Mouse (Mus musculus) liver, embryonic 16.5 days (tissue): ENCODE results near the gene Mms22l. TPM values are rescaled to one million over a fixed set of nuclear protein-coding genes. Genes with fewer than 3 reads are reported as not detected.

Experiments used
- ATAC-seq: fragments of 200-750 bp; cut with Nextera tagmentation; 2 replicates; pipeline ENCODE4 v1.8.0; 2017; ENCODE audit warnings: low read depth, mild to moderate bottlenecking, moderate number of reproducible peaks, moderate library complexity
- H3K27ac ChIP-seq: fragments of 300-500 bp; sonication (generic); 2 replicates; pipeline ENCODE4 v1.5.1; 2014; ENCODE audit warnings: mild to moderate bottlenecking, low read length
- H3K27me3 ChIP-seq: fragments of 300-500 bp; sonication (generic); 2 replicates; pipeline ENCODE4 v1.6.1; 2014; ENCODE audit warnings: low read depth, low read length, mixed read lengths; ENCODE audit not compliant: control insufficient read depth, insufficient read depth
- H3K36me3 ChIP-seq: fragments of 300-500 bp; sonication (generic); 2 replicates; pipeline ENCODE4 v1.6.1; 2014; ENCODE audit warnings: mild to moderate bottlenecking; ENCODE audit not compliant: control insufficient read depth, insufficient read depth
- H3K4me1 ChIP-seq: fragments of 300-500 bp; sonication (generic); 2 replicates; pipeline ENCODE4 v1.6.1; 2014; ENCODE audit warnings: low read depth, low read length, mixed read lengths; ENCODE audit not compliant: control insufficient read depth
- H3K4me2 ChIP-seq: fragments of 300-500 bp; sonication (generic); 2 replicates; pipeline ENCODE4 v1.6.1; 2014; ENCODE audit warnings: low read depth, low read length, mixed read lengths
- H3K4me3 ChIP-seq: fragments of 300-500 bp; sonication (generic); 2 replicates; pipeline ENCODE4 v1.5.1; 2014; ENCODE audit warnings: low read depth, mild to moderate bottlenecking, low read length
- H3K9ac ChIP-seq: fragments of 300-500 bp; sonication (generic); 2 replicates; pipeline ENCODE4 v1.6.1; 2014; ENCODE audit warnings: low read depth, low read length
- H3K9me3 ChIP-seq: fragments of 300-500 bp; sonication (generic); replicated peaks from 2 replicates; pipeline ENCODE4 v1.6.1; 2016; ENCODE audit warnings: low read length; ENCODE audit not compliant: control insufficient read depth
- WGBS: fragments of 180-500 bp; shearing (Covaris S2); extraction: QIAGEN DNeasy Blood & Tissue Kit; methylation state at CpG from one replicate; pipeline ENCODE4 v1.1.7; 2014; ENCODE audit not compliant: insufficient replicate concordance; 5-methylcytosine and 5-hydroxymethylcytosine counted together
- polyA plus RNA-seq: library from polyadenylated mRNA; unstranded; fragments of >200 nt; fragmentation: Nextera tagmentation; extraction: Ambion mirVana; gene quantifications from 2 replicates; pipeline ENCODE4 v1.2.1, GENCODE M21; 2015

The Mms22l gene
- polyA plus RNA-seq, 1 experiment from 2014 or later = 16.4 TPM

- ATAC-seq = no peak
- Histone ChIP-seq H3K4me3 (no peak overlapping the region), H3K4me1 (no peaks in the 10 kb centered on the region), H3K9ac (no peak overlapping the region), H3K27ac (no peak overlapping the region), H3K9me3 (no peaks in the 10 kb centered on the region), H3K36me3 (peaks cover 29% of the 10 kb centered on the region), H3K27me3 (no peaks in the 10 kb centered on the region), H3K4me2 (no peak overlapping the region)
- WGBS = 81% methylated on average over 1 of the region's 1 CpGs
These were observed 102.4 kb downstream of the Mms22l start for GRCm38 (mm10) chr4:24598637-24599036.

GRCm38 (mm10) chr4:24601711-24602110 lies 105.5 kb downstream of the Mms22l start:
- H3K36me3 ChIP-seq = peaks cover 29% of the 10 kb centered on the region
- H3K4me3 ChIP-seq = no peak overlapping the region
- WGBS = 83% methylated on average over 6 of the region's 6 CpGs
- no peaks in the 10 kb centered on the region for H3K27me3 ChIP-seq
- H3K9ac ChIP-seq = no peak overlapping the region
- H3K27ac ChIP-seq = no peak overlapping the region
- H3K4me2 ChIP-seq = no peak overlapping the region
- ATAC-seq = no peak
- H3K4me1 ChIP-seq = no peaks in the 10 kb centered on the region
- H3K9me3 ChIP-seq = no peaks in the 10 kb centered on the region

- Histone ChIP-seq H3K36me3 (no peaks in the 10 kb centered on the region), H3K4me3 (no peak overlapping the region), H3K4me1 (no peaks in the 10 kb centered on the region; the same call in 1 of the 2 replicates), H3K9ac (no peak overlapping the region), H3K9me3 (no peaks in the 10 kb centered on the region), H3K27ac (no peak overlapping the region), H3K27me3 (no peaks in the 10 kb centered on the region), H3K4me2 (no peak overlapping the region)
- WGBS = 44% methylated on average over 3 of the region's 3 CpGs
- ATAC-seq = peak; percentile 82
These were observed 112.8 kb downstream of the Mms22l start for GRCm38 (mm10) chr4:24609085-24609484.

GRCm38 (mm10) chr4:24609564-24609963 lies 113.3 kb downstream of the Mms22l start:
- WGBS = 87% methylated on average over 2 of the region's 2 CpGs
- no peaks in the 10 kb centered on the region for H3K9me3 ChIP-seq

GRCm38 (mm10) chr4:24620005-24620404 lies 123.8 kb downstream of the Mms22l start:
- no peak overlapping the region for H3K27ac ChIP-seq
- H3K4me2 ChIP-seq = no peak overlapping the region
- no peak for ATAC-seq
- no peaks in the 10 kb centered on the region for H3K4me1 ChIP-seq
- H3K4me3 ChIP-seq = no peak overlapping the region
- H3K36me3 ChIP-seq = no peaks in the 10 kb centered on the region
- H3K27me3 ChIP-seq = no peaks in the 10 kb centered on the region
- no peak overlapping the region for H3K9ac ChIP-seq
- 54% methylated on average over 6 of the region's 6 CpGs for WGBS
- H3K9me3 ChIP-seq = no peaks in the 10 kb centered on the region

More at GRCm38 (mm10) chr4:24609564-24609963, 113.3 kb downstream of the Mms22l start:
- no peak overlapping the region for H3K27ac ChIP-seq
- H3K27me3 ChIP-seq = no peaks in the 10 kb centered on the region
- H3K36me3 ChIP-seq = no peaks in the 10 kb centered on the region
- ATAC-seq = peak; percentile 39; the same call in 1 of the 2 replicates
- H3K9ac ChIP-seq = no peak overlapping the region
- H3K4me2 ChIP-seq = no peak overlapping the region
- no peak overlapping the region for H3K4me3 ChIP-seq
- no peaks in the 10 kb centered on the region; the same call in 1 of the 2 replicates for H3K4me1 ChIP-seq

- WGBS = 64% methylated on average over 5 of the region's 5 CpGs
- H3K27me3 ChIP-seq = no peaks in the 10 kb centered on the region
- no peak overlapping the region for H3K27ac ChIP-seq
- no peaks in the 10 kb centered on the region for H3K9me3 ChIP-seq
- no peaks in the 10 kb centered on the region for H3K36me3 ChIP-seq
- no peak overlapping the region for H3K4me2 ChIP-seq
- ATAC-seq = no peak
- no peak overlapping the region for H3K9ac ChIP-seq
- H3K4me1 ChIP-seq = no peaks in the 10 kb centered on the region
- H3K4me3 ChIP-seq = no peak overlapping the region
These were observed 124.2 kb downstream of the Mms22l start for GRCm38 (mm10) chr4:24620440-24620839.

GRCm38 (mm10) chr4:24621422-24622187 lies 125.4 kb downstream of the Mms22l start:
- WGBS = 68% methylated on average over 9 of the region's 9 CpGs
- H3K9ac ChIP-seq = no peak overlapping the region
- H3K27ac ChIP-seq = no peak overlapping the region
- no peaks in the 10 kb centered on the region for H3K36me3 ChIP-seq
- H3K27me3 ChIP-seq = no peaks in the 10 kb centered on the region
- ATAC-seq = no peak
- H3K4me1 ChIP-seq = no peaks in the 10 kb centered on the region
- no peaks in the 10 kb centered on the region for H3K9me3 ChIP-seq
- no peak overlapping the region for H3K4me2 ChIP-seq
- H3K4me3 ChIP-seq = no peak overlapping the region

GRCm38 (mm10) chr4:24625951-24626584 lies 129.8 kb downstream of the Mms22l start:
- H3K4me3 ChIP-seq = no peak overlapping the region
- no peaks in the 10 kb centered on the region for H3K4me1 ChIP-seq
- no peaks in the 10 kb centered on the region for H3K36me3 ChIP-seq
- 55% methylated on average over 13 of the region's 13 CpGs for WGBS
- no peak overlapping the region for H3K4me2 ChIP-seq
- H3K9ac ChIP-seq = no peak overlapping the region
- H3K27me3 ChIP-seq = no peaks in the 10 kb centered on the region
- ATAC-seq = 0 out of 2 replicates have a peak, but pooled peaks have one; percentile 35
- no peak overlapping the region for H3K27ac ChIP-seq
- H3K9me3 ChIP-seq = no peaks in the 10 kb centered on the region

- no peak overlapping the region for H3K27ac ChIP-seq
- H3K36me3 ChIP-seq = no peaks in the 10 kb centered on the region
- H3K4me2 ChIP-seq = no peak overlapping the region
- no peak overlapping the region for H3K4me3 ChIP-seq
- WGBS = 55% methylated on average over 4 of the region's 4 CpGs
- no peak overlapping the region for H3K9ac ChIP-seq
- H3K27me3 ChIP-seq = no peaks in the 10 kb centered on the region
- H3K9me3 ChIP-seq = no peaks in the 10 kb centered on the region
- no peaks in the 10 kb centered on the region for H3K4me1 ChIP-seq
- ATAC-seq = no peak
These were observed 130.4 kb downstream of the Mms22l start for GRCm38 (mm10) chr4:24626686-24627085.
